Mouse (Mus musculus): Measurements from ENCODE around the gene Unc13b. TPM values are rescaled to one million over a fixed set of nuclear protein-coding genes. Genes with fewer than 3 reads are reported as not detected.

The Unc13b gene
- 56.3 and 60.9 TPM in 2 replicates for polyA plus RNA-seq (2012; rRNA removed)

GRCm38 (mm10) chr4:43058753-43059654 lies at the start of gene Unc13b:
TSS of gene Unc13b (plus strand) at chr4:43058953.

GRCm38 (mm10) chr4:43010161-43011038 lies 48.4 kb upstream of the Unc13b start, which contains the start of gene Fancg:
TSS of gene Fancg (minus strand) at chr4:43010506.

GRCm38 (mm10) chr4:43025084-43025960 lies 33.4 kb upstream of the Unc13b start, which contains the start of gene Pigo:
TSS of gene Pigo (minus strand) at chr4:43025819.

GRCm38 (mm10) chr4:43031237-43031995 lies 27.3 kb upstream of the Unc13b start, which contains the start of gene Stoml2:
TSS of gene Stoml2 (minus strand) at chr4:43031710.

GRCm38 (mm10) chr4:43045659-43046302 lies 13.0 kb upstream of the Unc13b start, which contains the start of gene Fam214b:
TSS of gene Fam214b (minus strand) at chr4:43046220.

GRCm38 (mm10) chr4:43266623-43267322 lies 208.0 kb downstream of the Unc13b start, which contains the start of gene Atp8b5:
TSS of gene Atp8b5 (plus strand) at chr4:43267159.

Other genes starting within 250 kb of the Unc13b start
- gene Fam205a1, start 205.1 kb upstream of the Unc13b start, polyA plus RNA-seq (2012; rRNA removed) = 0.02 TPM in 1 of 2 replicates, not detected in the other
- 0.05 and 0.08 TPM in 2 replicates for gene Gm12394, start 202.2 kb upstream of the Unc13b start, polyA plus RNA-seq (2012; rRNA removed)
- not detected in 2 replicates for gene Fam205c, start 184.7 kb upstream of the Unc13b start, polyA plus RNA-seq (2012; rRNA removed)
- 34.9 and 36.9 TPM in 2 replicates for gene Phf24, start 142.3 kb upstream of the Unc13b start, polyA plus RNA-seq (2012; rRNA removed)
- gene Dnajb5, start 109.1 kb upstream of the Unc13b start, polyA plus RNA-seq (2012; rRNA removed) = 83.1 and 86.5 TPM in 2 replicates
- 0.17 TPM in 1 of 2 replicates, not detected in the other for gene 1700022I11Rik, start 89.3 kb upstream of the Unc13b start, polyA plus RNA-seq (2012; rRNA removed)
- 264 and 266 TPM in 2 replicates for gene Vcp, start 58.4 kb upstream of the Unc13b start, polyA plus RNA-seq (2012; rRNA removed)
- 33.7 and 37.4 TPM in 2 replicates for gene Fancg, start 48.4 kb upstream of the Unc13b start, polyA plus RNA-seq (2012; rRNA removed)
- gene Pigo, start 33.1 kb upstream of the Unc13b start, polyA plus RNA-seq (2012; rRNA removed) = 28.4 and 32.4 TPM in 2 replicates
- 122 and 139 TPM in 2 replicates for gene Stoml2, start 27.2 kb upstream of the Unc13b start, polyA plus RNA-seq (2012; rRNA removed)
- gene Fam214b, start 12.7 kb upstream of the Unc13b start, polyA plus RNA-seq (2012; rRNA removed) = 42.0 and 42.6 TPM in 2 replicates
- gene Atp8b5, start 208.2 kb downstream of the Unc13b start, polyA plus RNA-seq (2012; rRNA removed) = 1.2 TPM in 2 replicates